Mouse (Mus musculus): ENCODE measurements around the gene Sync. TPM values are rescaled to one million over a fixed set of nuclear protein-coding genes. Genes with fewer than 3 reads are reported as not detected.
A peak's percentile ranks its signal among the peaks of the same experiment; 100 is the strongest.

Sync gene
- polyA plus RNA-seq, 1 experiment from 2014 or later, result 1.1 TPM

- H3K4me1 ChIP-seq (replicated peaks), result peaks cover 16% of the 10 kb centered on the region
- 0 out of 2 replicates have a peak, but pooled peaks cover 2% of the 10 kb centered on the region for H3K9me3 ChIP-seq (replicated peaks)
- peaks cover 25% of the 10 kb centered on the region for H3K27me3 ChIP-seq (replicated peaks)
- no peak overlapping the region for H3K27ac ChIP-seq (ENCODE audit: poor library complexity, severe bottlenecking)
- WGBS, result 4% methylated on average over 28 of the region's 28 CpGs
- no peaks in the 10 kb centered on the region for H3K36me3 ChIP-seq
- peak overlapping the region; percentile 100 for H3K4me2 ChIP-seq
- peak overlapping the region; percentile 54 for H3K4me3 ChIP-seq
- peak overlapping the region; percentile 60 for H3K9ac ChIP-seq
- peak; percentile 35; the same call in 1 of the 2 replicates for ATAC-seq (ENCODE audit: insufficient number of reproducible peaks, low FRiP score)
These were observed 540 bp upstream of the Sync start for GRCm38 (mm10) chr4:129286683-129287471.

GRCm38 (mm10) chr4:129288067-129288466, 650 bp downstream of the Sync start:
- peak overlapping the region; percentile 54; the same call in 1 of the 2 replicates for H3K4me3 ChIP-seq
- no peaks in the 10 kb centered on the region for H3K36me3 ChIP-seq
- ATAC-seq (ENCODE audit: insufficient number of reproducible peaks, low FRiP score), result no peak
- 34% methylated on average over 3 of the region's 3 CpGs for WGBS
- H3K27ac ChIP-seq (ENCODE audit: poor library complexity, severe bottlenecking), result no peak overlapping the region
- no peak overlapping the region for H3K9ac ChIP-seq
- peak overlapping the region; percentile 100 for H3K4me2 ChIP-seq
- peaks cover 16% of the 10 kb centered on the region for H3K4me1 ChIP-seq (replicated peaks)
- 0 out of 2 replicates have a peak, but pooled peaks cover 2% of the 10 kb centered on the region for H3K9me3 ChIP-seq (replicated peaks)
- H3K27me3 ChIP-seq (replicated peaks), result peaks cover 28% of the 10 kb centered on the region

- H3K4me1 ChIP-seq (replicated peaks), result peaks cover 27% of the 10 kb centered on the region
- H3K4me3 ChIP-seq, result no peak overlapping the region
- peaks cover 26% of the 10 kb centered on the region for H3K27me3 ChIP-seq (replicated peaks)
- no peak for ATAC-seq (ENCODE audit: insufficient number of reproducible peaks, low FRiP score)
- H3K4me2 ChIP-seq, result no peak overlapping the region
- no peaks in the 10 kb centered on the region for H3K36me3 ChIP-seq
- no peak overlapping the region for H3K27ac ChIP-seq (ENCODE audit: poor library complexity, severe bottlenecking)
- no peak overlapping the region for H3K9ac ChIP-seq
- WGBS, result 89% methylated on average over 8 of the region's 8 CpGs
- H3K9me3 ChIP-seq (replicated peaks), result 0 out of 2 replicates have a peak, but pooled peaks cover 2% of the 10 kb centered on the region
These were observed 2.3 kb downstream of the Sync start for GRCm38 (mm10) chr4:129289671-129290070.

GRCm38 (mm10) chr4:129292831-129293230, 5.4 kb downstream of the Sync start:
- 0 out of 2 replicates have a peak, but pooled peaks cover 7% of the 10 kb centered on the region for H3K27me3 ChIP-seq (replicated peaks)
- H3K4me1 ChIP-seq (replicated peaks), result peaks cover 23% of the 10 kb centered on the region
- ATAC-seq (ENCODE audit: insufficient number of reproducible peaks, low FRiP score), result no peak
- no peak overlapping the region for H3K9ac ChIP-seq
- WGBS, result 80% methylated on average over 7 of the region's 7 CpGs
- no peak overlapping the region for H3K4me3 ChIP-seq
- H3K36me3 ChIP-seq, result no peaks in the 10 kb centered on the region
- H3K27ac ChIP-seq (ENCODE audit: poor library complexity, severe bottlenecking), result no peak overlapping the region
- no peak overlapping the region for H3K4me2 ChIP-seq
- no peaks in the 10 kb centered on the region for H3K9me3 ChIP-seq (replicated peaks)

- H3K27ac ChIP-seq (ENCODE audit: poor library complexity, severe bottlenecking), result no peak overlapping the region
- 17% methylated on average over 16 of the region's 16 CpGs for WGBS
- ATAC-seq (ENCODE audit: insufficient number of reproducible peaks, low FRiP score), result no peak
- H3K9ac ChIP-seq, result no peak overlapping the region
- no peaks in the 10 kb centered on the region for H3K36me3 ChIP-seq
- 0 out of 2 replicates have a peak, but pooled peaks cover 7% of the 10 kb centered on the region for H3K27me3 ChIP-seq (replicated peaks)
- H3K4me1 ChIP-seq (replicated peaks), result peaks cover 32% of the 10 kb centered on the region
- peak overlapping the region; percentile 48 for H3K4me2 ChIP-seq
- H3K4me3 ChIP-seq, result peak overlapping the region; percentile 22
- H3K9me3 ChIP-seq (replicated peaks), result no peaks in the 10 kb centered on the region
These were observed 6.3 kb downstream of the Sync start for GRCm38 (mm10) chr4:129293702-129294101.

GRCm38 (mm10) chr4:129295188-129295587, 7.8 kb downstream of the Sync start:
- H3K27me3 ChIP-seq (replicated peaks), result 0 out of 2 replicates have a peak, but pooled peaks cover 7% of the 10 kb centered on the region
- H3K4me2 ChIP-seq, result no peak overlapping the region
- H3K27ac ChIP-seq (ENCODE audit: poor library complexity, severe bottlenecking), result no peak overlapping the region
- H3K4me3 ChIP-seq, result no peak overlapping the region
- H3K36me3 ChIP-seq, result no peaks in the 10 kb centered on the region
- no peaks in the 10 kb centered on the region for H3K9me3 ChIP-seq (replicated peaks)
- WGBS, result 10% methylated on average over 2 of the region's 2 CpGs
- H3K9ac ChIP-seq, result no peak overlapping the region
- peaks cover 32% of the 10 kb centered on the region for H3K4me1 ChIP-seq (replicated peaks)
- ATAC-seq (ENCODE audit: insufficient number of reproducible peaks, low FRiP score), result no peak

GRCm38 (mm10) chr4:129296066-129296465, 8.6 kb downstream of the Sync start:
- Histone ChIP-seq H3K9ac (no peak overlapping the region), H3K4me2 (no peak overlapping the region), H3K4me3 (no peak overlapping the region), H3K9me3 (replicated peaks) (peaks cover under 1% of the 10 kb centered on the region; the same call in 1 of the 2 replicates), H3K27me3 (replicated peaks) (0 out of 2 replicates have a peak, but pooled peaks cover 7% of the 10 kb centered on the region), H3K27ac (ENCODE audit: poor library complexity, severe bottlenecking) (0 out of 2 replicates have a peak overlapping the region, but pooled peaks have one; percentile 14), H3K36me3 (no peaks in the 10 kb centered on the region), H3K4me1 (replicated peaks) (peaks cover 32% of the 10 kb centered on the region)
- ATAC-seq (ENCODE audit: insufficient number of reproducible peaks, low FRiP score), result no peak
- 48% methylated on average over 7 of the region's 7 CpGs for WGBS

GRCm38 (mm10) chr4:129297724-129298123, 10.3 kb downstream of the Sync start:
- Histone ChIP-seq H3K9ac (no peak overlapping the region), H3K4me2 (no peak overlapping the region), H3K36me3 (no peaks in the 10 kb centered on the region), H3K4me3 (no peak overlapping the region), H3K27me3 (replicated peaks) (no peaks in the 10 kb centered on the region), H3K27ac (ENCODE audit: poor library complexity, severe bottlenecking) (no peak overlapping the region), H3K4me1 (replicated peaks) (peaks cover 32% of the 10 kb centered on the region), H3K9me3 (replicated peaks) (peaks cover 4% of the 10 kb centered on the region; the same call in 1 of the 2 replicates)
- ATAC-seq (ENCODE audit: insufficient number of reproducible peaks, low FRiP score), result no peak
- WGBS, result 58% methylated on average over 4 of the region's 4 CpGs

- Histone ChIP-seq H3K27ac (ENCODE audit: poor library complexity, severe bottlenecking) (no peak overlapping the region), H3K9me3 (replicated peaks) (peaks cover 4% of the 10 kb centered on the region; the same call in 1 of the 2 replicates), H3K9ac (no peak overlapping the region), H3K4me3 (no peak overlapping the region), H3K4me1 (replicated peaks) (peaks cover 27% of the 10 kb centered on the region), H3K4me2 (no peak overlapping the region), H3K27me3 (replicated peaks) (no peaks in the 10 kb centered on the region), H3K36me3 (no peaks in the 10 kb centered on the region)
- no peak for ATAC-seq (ENCODE audit: insufficient number of reproducible peaks, low FRiP score)
- 57% methylated on average over 10 of the region's 10 CpGs for WGBS
These were observed 11.7 kb downstream of the Sync start for GRCm38 (mm10) chr4:129299121-129299520.

- 79% methylated on average over 5 of the region's 5 CpGs for WGBS
These were observed 16.0 kb downstream of the Sync start for GRCm38 (mm10) chr4:129303401-129303800.

GRCm38 (mm10) chr4:129303816-129304215, 16.4 kb downstream of the Sync start:
- peaks cover 33% of the 10 kb centered on the region for H3K36me3 ChIP-seq
- H3K27ac ChIP-seq (ENCODE audit: poor library complexity, severe bottlenecking), result no peak overlapping the region
- H3K4me1 ChIP-seq (replicated peaks), result peaks cover 7% of the 10 kb centered on the region
- H3K9me3 ChIP-seq (replicated peaks), result peaks cover 4% of the 10 kb centered on the region; the same call in 1 of the 2 replicates
- H3K4me2 ChIP-seq, result no peak overlapping the region
- WGBS, result 82% methylated on average over 9 of the region's 9 CpGs
- H3K4me3 ChIP-seq, result no peak overlapping the region
- H3K9ac ChIP-seq, result no peak overlapping the region
- H3K27me3 ChIP-seq (replicated peaks), result no peaks in the 10 kb centered on the region
- ATAC-seq (ENCODE audit: insufficient number of reproducible peaks, low FRiP score), result no peak

More at GRCm38 (mm10) chr4:129303401-129303800, 16.0 kb downstream of the Sync start:
- Histone ChIP-seq H3K9me3 (replicated peaks) (peaks cover 4% of the 10 kb centered on the region; the same call in 1 of the 2 replicates), H3K9ac (no peak overlapping the region), H3K27me3 (replicated peaks) (no peaks in the 10 kb centered on the region), H3K36me3 (peaks cover 28% of the 10 kb centered on the region), H3K4me3 (no peak overlapping the region), H3K4me1 (replicated peaks) (peaks cover 11% of the 10 kb centered on the region), H3K4me2 (no peak overlapping the region), H3K27ac (ENCODE audit: poor library complexity, severe bottlenecking) (no peak overlapping the region; the same call in 1 of the 2 replicates)
- no peak for ATAC-seq (ENCODE audit: insufficient number of reproducible peaks, low FRiP score)
